Mouse (Mus musculus): ENCODE data around the gene Ccm2. TPM values are rescaled to one million over a fixed set of nuclear protein-coding genes. Genes with fewer than 3 reads are reported as not detected.
A peak's percentile ranks its signal among the peaks of the same experiment; 100 is the strongest.

Gene Ccm2
- total and polyA plus RNA-seq, 3 experiments, result 30.4 to 34.5 (median 32.7) TPM

DNA sequence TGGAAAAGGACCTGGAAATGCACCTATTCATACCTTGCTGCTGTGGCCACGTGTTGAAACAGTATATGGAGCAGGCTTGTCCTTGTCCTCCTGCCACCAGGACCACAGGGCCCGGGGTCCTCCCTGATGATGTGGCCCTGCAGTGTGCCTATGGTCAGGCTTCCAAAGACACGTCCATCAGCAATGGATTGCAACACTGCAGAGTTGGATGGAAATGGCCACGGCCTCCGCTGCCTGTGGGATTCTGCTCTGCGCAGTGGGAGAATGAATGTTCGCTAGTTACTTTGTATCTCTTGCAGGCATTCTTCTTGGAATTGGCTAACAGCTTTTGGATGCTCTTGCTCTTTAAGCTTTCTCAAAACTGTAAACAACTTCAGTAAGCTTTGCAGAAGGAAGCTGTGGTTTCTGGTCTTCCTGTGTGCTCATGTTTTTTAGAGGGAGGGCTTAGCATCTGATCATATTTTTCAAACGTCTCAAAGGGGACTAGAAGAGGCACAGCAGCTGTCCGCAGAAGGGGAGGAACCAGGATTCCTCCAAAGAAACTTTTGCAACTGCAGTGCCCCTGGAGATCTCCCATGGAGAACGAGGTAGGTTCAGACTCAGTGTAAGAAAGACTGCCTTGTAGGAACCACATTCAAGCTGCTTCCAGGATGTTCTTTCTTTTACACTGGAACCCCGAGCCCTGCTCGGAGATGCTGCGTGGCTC lies 14.1 kb downstream of the Ccm2 start:
- Histone ChIP-seq H3K9ac (ENCODE audit: insufficient read depth, low read depth) (no peak overlapping the region), H3K27ac (ENCODE audit: insufficient read depth, low read depth) (no peak overlapping the region), H3K4me3 (replicated peaks in 1 of 3; ENCODE audit: low read depth in 2 of 3, low read length in 2 of 3, poor library complexity in 1 of 3) (peak overlapping the region; percentile 6 to 20 (median 17)), H3K9me3 (replicated peaks; ENCODE audit: low read length) (peaks cover 3% of the 10 kb centered on the region), H3K79me2 (replicated peaks; ENCODE audit: control insufficient read depth, extremely low read depth, insufficient read depth, poor library complexity, severe bottlenecking) (peaks cover 21% of the 10 kb centered on the region), H3K27me3 (replicated peaks) (no peaks in the 10 kb centered on the region), H3K4me1 (ENCODE audit: control insufficient read depth in 1 of 2, insufficient read depth in 2 of 2) (peaks cover 12 to 57% of the 10 kb centered on the region in 2 experiments), H3K36me3 (replicated peaks in 1 of 2; ENCODE audit: control insufficient read depth in 1 of 2, insufficient read depth in 1 of 2, low read length in 1 of 2) (peaks cover 7 to 56% of the 10 kb centered on the region in 2 experiments), H3K4me2 (ENCODE audit: insufficient read depth, low read depth, poor library complexity, severe bottlenecking) (peak overlapping the region; percentile 17)
- peak; percentile 39 for DNase-seq (ENCODE audit: extremely low read depth)
- no peak for TF ChIP-seq E2F4 (IDR thresholded peaks at IDR 0.05; ENCODE audit: insufficient replicate concordance, low read depth, low read length)
- dilution Hi-C loops (cut with MboI; ENCODE audit: extremely low pct_ligation_motif_present, extremely low pct_unique_long_range_greater_than_20kb, low sequenced_read_pairs), result no loop called here
- in situ Hi-C loops (cut with MboI; ENCODE audit: low pct_ligation_motif_present, low pct_unique_long_range_greater_than_20kb, low sequenced_read_pairs), result no loop called here

GRCm38 (mm10) chr11:6561474-6561873 lies 14.8 kb downstream of the Ccm2 start:
- in situ Hi-C loops (cut with MboI; ENCODE audit: low pct_ligation_motif_present, low pct_unique_long_range_greater_than_20kb, low sequenced_read_pairs), result no loop called here
- no peak overlapping the region for H3K9ac ChIP-seq (ENCODE audit: insufficient read depth, low read depth)
- H3K4me3 ChIP-seq (replicated peaks in 1 of 3; ENCODE audit: low read depth in 2 of 3, low read length in 2 of 3, poor library complexity in 1 of 3), result peak overlapping the region in 2 of 3 experiments; percentile 6 to 11
- TF ChIP-seq RCOR1 (conservative IDR thresholded peaks at IDR 0.05; ENCODE audit: low read depth, low read length) (no peak), TBP (conservative IDR thresholded peaks at IDR 0.05; ENCODE audit: low read depth, low read length) (no peak), JUND (conservative IDR thresholded peaks at IDR 0.05; ENCODE audit: low read depth, low read length) (no peak), MEF2A (IDR thresholded peaks at IDR 0.05; ENCODE audit: borderline replicate concordance, low read depth, low read length) (no peak), SMC3 (IDR thresholded peaks at IDR 0.05; ENCODE audit: low read depth, low read length) (no peak), SIN3A (IDR thresholded peaks at IDR 0.05; ENCODE audit: low read length) (no peak), TCF12 (IDR thresholded peaks at IDR 0.05; ENCODE audit: low read depth, low read length) (no peak)
- dilution Hi-C loops (cut with MboI; ENCODE audit: extremely low pct_ligation_motif_present, extremely low pct_unique_long_range_greater_than_20kb, low sequenced_read_pairs), result no loop called here
- H3K4me1 ChIP-seq (ENCODE audit: control insufficient read depth in 1 of 2, insufficient read depth in 2 of 2), result peaks cover 12 to 61% of the 10 kb centered on the region in 2 experiments
- DNase-seq (ENCODE audit: extremely low read depth), result no peak
- H3K9me3 ChIP-seq (replicated peaks; ENCODE audit: low read length), result peaks cover 3% of the 10 kb centered on the region
- no peak overlapping the region for H3K27ac ChIP-seq (ENCODE audit: insufficient read depth, low read depth)
- no peaks in the 10 kb centered on the region for H3K27me3 ChIP-seq (replicated peaks)
- H3K36me3 ChIP-seq (replicated peaks in 1 of 2; ENCODE audit: control insufficient read depth in 1 of 2, insufficient read depth in 1 of 2, low read length in 1 of 2), result peaks cover 7 to 56% of the 10 kb centered on the region in 2 experiments
- H3K79me2 ChIP-seq (replicated peaks; ENCODE audit: control insufficient read depth, extremely low read depth, insufficient read depth, poor library complexity, severe bottlenecking), result peaks cover 17% of the 10 kb centered on the region
- no peak overlapping the region for H3K4me2 ChIP-seq (ENCODE audit: insufficient read depth, low read depth, poor library complexity, severe bottlenecking)

DNA sequence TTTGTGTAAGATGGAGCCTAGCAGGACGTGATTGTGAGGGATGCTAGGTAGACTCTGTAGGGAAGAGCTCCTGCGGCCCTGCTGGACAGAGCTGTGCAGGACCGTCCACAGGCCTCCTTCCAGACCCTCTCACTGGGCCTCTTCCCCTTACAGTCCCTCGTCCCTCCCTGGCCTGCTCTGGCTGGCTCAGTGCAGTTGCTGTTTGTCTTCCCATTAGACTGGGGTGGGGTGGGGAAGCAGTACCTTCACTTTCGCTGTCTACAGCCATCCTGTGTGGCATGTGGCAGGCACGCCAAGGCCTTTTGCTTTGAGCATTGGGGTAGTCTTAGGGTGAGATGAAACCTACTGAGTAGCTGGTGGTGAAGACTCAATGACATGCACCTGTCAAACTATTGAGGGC lies 15.7 kb downstream of the Ccm2 start:
- Histone ChIP-seq H3K9me3 (replicated peaks; ENCODE audit: low read length) (no peaks in the 10 kb centered on the region), H3K4me3 (replicated peaks in 1 of 3; ENCODE audit: low read depth in 2 of 3, low read length in 2 of 3, poor library complexity in 1 of 3) (no peak overlapping the region), H3K27ac (ENCODE audit: insufficient read depth, low read depth) (no peak overlapping the region), H3K79me2 (replicated peaks; ENCODE audit: control insufficient read depth, extremely low read depth, insufficient read depth, poor library complexity, severe bottlenecking) (peaks cover 10% of the 10 kb centered on the region), H3K4me1 (ENCODE audit: control insufficient read depth in 1 of 2, insufficient read depth in 2 of 2) (peaks cover 12 to 64% of the 10 kb centered on the region in 2 experiments), H3K9ac (ENCODE audit: insufficient read depth, low read depth) (no peak overlapping the region), H3K36me3 (replicated peaks in 1 of 2; ENCODE audit: control insufficient read depth in 1 of 2, insufficient read depth in 1 of 2, low read length in 1 of 2) (peaks cover 4 to 56% of the 10 kb centered on the region in 2 experiments), H3K4me2 (ENCODE audit: insufficient read depth, low read depth, poor library complexity, severe bottlenecking) (no peak overlapping the region), H3K27me3 (replicated peaks) (no peaks in the 10 kb centered on the region)
- no peak for TF ChIP-seq NELFE (IDR thresholded peaks at IDR 0.05; ENCODE audit: low read depth, low read length)
- no peak for TF ChIP-seq POLR2A (IDR thresholded peaks at IDR 0.05; ENCODE audit: low read depth, low read length)
- DNase-seq (ENCODE audit: extremely low read depth), result no peak
- dilution Hi-C loops (cut with MboI; ENCODE audit: extremely low pct_ligation_motif_present, extremely low pct_unique_long_range_greater_than_20kb, low sequenced_read_pairs) (no loop called here), in situ Hi-C loops (cut with MboI; ENCODE audit: low pct_ligation_motif_present, low pct_unique_long_range_greater_than_20kb, low sequenced_read_pairs) (no loop called here)
